Mouse (Mus musculus): ENCODE results near the gene Fntb. TPM values are rescaled to one million over a fixed set of nuclear protein-coding genes. Genes with fewer than 3 reads are reported as not detected.

Fntb gene
- polyA plus RNA-seq, 1 experiment from 2014 or later: 26.0 TPM

- Histone ChIP-seq H3K9me3 (replicated peaks; ENCODE audit: control insufficient read depth, low read length) (no peaks in the 10 kb centered on the region), H3K4me2 (ENCODE audit: low read depth, low read length) (no peak overlapping the region), H3K4me1 (ENCODE audit: control insufficient read depth, insufficient read depth, low read length) (peaks cover 17% of the 10 kb centered on the region), H3K4me3 (ENCODE audit: low read length) (no peak overlapping the region), H3K36me3 (ENCODE audit: control insufficient read depth, insufficient read depth) (peaks cover 10% of the 10 kb centered on the region), H3K9ac (ENCODE audit: low read length) (peak overlapping the region; percentile 29; the same call in 1 of the 2 replicates), H3K27me3 (ENCODE audit: control insufficient read depth, insufficient read depth, low read length) (no peaks in the 10 kb centered on the region), H3K27ac (ENCODE audit: low read length) (peak overlapping the region; percentile 61)
- 24% methylated on average over 7 of the region's 7 CpGs for WGBS
- ATAC-seq (replicated peaks; ENCODE audit: extremely low read depth, insufficient read depth, low FRiP score): peak; percentile 63
These were observed 130.4 kb downstream of the Fntb start for GRCm38 (mm10) chr12:76895777-76896176.

DNA sequence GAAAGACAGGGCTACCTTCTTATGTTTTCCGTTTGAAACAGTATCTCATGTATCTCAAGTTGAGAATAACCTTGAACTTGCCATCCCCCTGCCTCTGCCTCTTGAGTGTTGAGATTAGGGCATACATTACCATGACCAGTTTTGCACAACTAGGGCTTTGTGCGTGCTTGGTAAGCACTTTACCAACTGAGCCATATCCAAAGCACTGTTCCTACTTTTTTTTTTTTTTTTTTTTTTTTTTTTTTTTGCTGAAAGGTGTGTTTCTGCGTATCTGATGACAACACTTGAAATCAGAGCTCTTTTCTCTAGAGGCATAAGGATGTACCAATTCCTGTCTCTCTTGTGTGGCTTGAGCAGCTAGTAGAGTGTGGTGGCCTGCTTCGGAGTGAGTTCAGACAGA is 131.2 kb downstream of the Fntb start:
- peaks cover 10% of the 10 kb centered on the region for H3K36me3 ChIP-seq (ENCODE audit: control insufficient read depth, insufficient read depth)
- no peaks in the 10 kb centered on the region for H3K9me3 ChIP-seq (replicated peaks; ENCODE audit: control insufficient read depth, low read length)
- no peaks in the 10 kb centered on the region for H3K27me3 ChIP-seq (ENCODE audit: control insufficient read depth, insufficient read depth, low read length)
- 90% methylated on average over 4 of the region's 4 CpGs for WGBS
- no peak overlapping the region for H3K9ac ChIP-seq (ENCODE audit: low read length)
- no peak for ATAC-seq (replicated peaks; ENCODE audit: extremely low read depth, insufficient read depth, low FRiP score)
- H3K4me2 ChIP-seq (ENCODE audit: low read depth, low read length): no peak overlapping the region
- H3K4me1 ChIP-seq (ENCODE audit: control insufficient read depth, insufficient read depth, low read length): peaks cover 12% of the 10 kb centered on the region
- no peak overlapping the region for H3K27ac ChIP-seq (ENCODE audit: low read length)
- H3K4me3 ChIP-seq (ENCODE audit: low read length): no peak overlapping the region

DNA sequence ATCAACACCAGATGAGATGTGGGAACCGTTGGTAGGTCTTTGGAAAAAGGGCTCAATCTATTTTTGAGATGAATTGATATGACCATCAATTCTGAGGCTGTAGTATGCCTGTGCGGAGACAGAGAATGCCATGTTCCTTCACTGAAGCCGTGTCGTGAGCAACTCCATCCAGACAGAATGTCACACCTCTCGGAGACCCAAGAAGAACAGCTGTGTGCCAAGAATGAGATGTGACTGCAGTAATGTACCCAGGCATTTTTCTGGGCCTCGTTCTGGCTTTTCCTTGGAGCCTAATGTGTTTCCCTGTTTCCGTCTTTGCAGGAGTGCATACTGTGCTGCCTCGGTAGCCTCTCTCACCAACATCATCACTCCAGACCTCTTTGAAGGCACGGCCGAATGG is 131.6 kb downstream of the Fntb start:
- H3K4me3 ChIP-seq (ENCODE audit: low read length): no peak overlapping the region
- peaks cover 7% of the 10 kb centered on the region for H3K36me3 ChIP-seq (ENCODE audit: control insufficient read depth, insufficient read depth)
- H3K9ac ChIP-seq (ENCODE audit: low read length): no peak overlapping the region
- peaks cover 9% of the 10 kb centered on the region for H3K4me1 ChIP-seq (ENCODE audit: control insufficient read depth, insufficient read depth, low read length)
- H3K27ac ChIP-seq (ENCODE audit: low read length): no peak overlapping the region
- ATAC-seq (replicated peaks; ENCODE audit: extremely low read depth, insufficient read depth, low FRiP score): no peak
- 80% methylated on average over 10 of the region's 10 CpGs for WGBS
- no peaks in the 10 kb centered on the region for H3K27me3 ChIP-seq (ENCODE audit: control insufficient read depth, insufficient read depth, low read length)
- no peak overlapping the region for H3K4me2 ChIP-seq (ENCODE audit: low read depth, low read length)
- no peaks in the 10 kb centered on the region for H3K9me3 ChIP-seq (replicated peaks; ENCODE audit: control insufficient read depth, low read length)

- Histone ChIP-seq H3K9ac (ENCODE audit: low read length) (no peak overlapping the region), H3K9me3 (replicated peaks; ENCODE audit: control insufficient read depth, low read length) (no peaks in the 10 kb centered on the region), H3K27ac (ENCODE audit: low read length) (no peak overlapping the region), H3K27me3 (ENCODE audit: control insufficient read depth, insufficient read depth, low read length) (no peaks in the 10 kb centered on the region), H3K4me2 (ENCODE audit: low read depth, low read length) (no peak overlapping the region), H3K4me3 (ENCODE audit: low read length) (no peak overlapping the region), H3K36me3 (ENCODE audit: control insufficient read depth, insufficient read depth) (peaks cover 2% of the 10 kb centered on the region; the same call in 1 of the 2 replicates), H3K4me1 (ENCODE audit: control insufficient read depth, insufficient read depth, low read length) (peaks cover 9% of the 10 kb centered on the region)
- no peak for ATAC-seq (replicated peaks; ENCODE audit: extremely low read depth, insufficient read depth, low FRiP score)
These were observed 132.8 kb downstream of the Fntb start for GRCm38 (mm10) chr12:76898141-76898540.

- 91% methylated on average over 10 of the region's 10 CpGs for WGBS
- H3K4me3 ChIP-seq (ENCODE audit: low read length): no peak overlapping the region
- H3K36me3 ChIP-seq (ENCODE audit: control insufficient read depth, insufficient read depth): peaks cover 2% of the 10 kb centered on the region; the same call in 1 of the 2 replicates
- H3K9ac ChIP-seq (ENCODE audit: low read length): no peak overlapping the region
- peaks cover 9% of the 10 kb centered on the region for H3K4me1 ChIP-seq (ENCODE audit: control insufficient read depth, insufficient read depth, low read length)
- H3K4me2 ChIP-seq (ENCODE audit: low read depth, low read length): no peak overlapping the region
- H3K27ac ChIP-seq (ENCODE audit: low read length): no peak overlapping the region
- H3K27me3 ChIP-seq (ENCODE audit: control insufficient read depth, insufficient read depth, low read length): no peaks in the 10 kb centered on the region
- no peaks in the 10 kb centered on the region for H3K9me3 ChIP-seq (replicated peaks; ENCODE audit: control insufficient read depth, low read length)
- no peak for ATAC-seq (replicated peaks; ENCODE audit: extremely low read depth, insufficient read depth, low FRiP score)
These were observed 134.0 kb downstream of the Fntb start for GRCm38 (mm10) chr12:76899261-76899975.

DNA sequence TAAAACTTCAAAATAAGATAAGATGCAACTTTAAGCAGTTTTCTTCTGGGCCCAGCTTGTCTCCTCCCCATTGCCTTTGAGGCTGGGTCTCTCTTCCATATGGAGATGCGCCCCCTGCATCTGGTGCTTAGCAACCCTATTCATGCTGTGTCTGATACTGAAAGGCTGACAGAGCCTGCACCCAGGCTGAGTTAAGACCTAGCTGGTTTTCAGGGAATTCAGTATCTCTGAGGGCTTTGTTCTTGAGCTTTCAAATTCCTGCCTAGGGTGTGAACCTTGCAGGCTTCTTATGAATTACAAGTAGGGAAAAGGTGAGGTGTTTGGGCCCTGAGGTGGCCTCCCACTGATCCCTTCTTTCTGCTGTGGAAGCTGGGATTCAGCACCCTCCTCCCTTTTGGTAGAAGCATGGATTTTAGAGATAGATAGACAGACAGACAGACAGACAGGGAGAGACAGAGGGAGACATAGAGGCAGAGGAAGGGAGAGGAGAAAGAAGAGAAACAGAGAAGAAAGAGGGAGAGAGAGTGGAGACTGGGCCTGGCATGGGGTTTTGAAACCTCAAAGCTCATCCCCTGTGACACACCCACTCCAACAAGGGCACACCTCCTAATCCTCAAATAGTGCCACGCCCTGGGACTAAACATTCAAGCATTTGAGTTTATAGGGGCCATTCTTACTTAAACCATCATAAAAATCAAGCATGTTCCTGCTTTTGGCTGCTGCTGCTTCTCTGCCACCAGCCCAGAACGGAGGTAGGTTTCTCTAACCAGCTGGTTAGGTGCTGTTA is 136.3 kb downstream of the Fntb start:
- Histone ChIP-seq H3K4me3 (ENCODE audit: low read length) (no peak overlapping the region), H3K4me1 (ENCODE audit: control insufficient read depth, insufficient read depth, low read length) (no peaks in the 10 kb centered on the region), H3K27me3 (ENCODE audit: control insufficient read depth, insufficient read depth, low read length) (no peaks in the 10 kb centered on the region), H3K9me3 (replicated peaks; ENCODE audit: control insufficient read depth, low read length) (no peaks in the 10 kb centered on the region), H3K36me3 (ENCODE audit: control insufficient read depth, insufficient read depth) (peaks cover 2% of the 10 kb centered on the region; the same call in 1 of the 2 replicates), H3K4me2 (ENCODE audit: low read depth, low read length) (no peak overlapping the region), H3K27ac (ENCODE audit: low read length) (no peak overlapping the region), H3K9ac (ENCODE audit: low read length) (no peak overlapping the region)
- WGBS: 92% methylated on average over 3 of the region's 3 CpGs
- ATAC-seq (replicated peaks; ENCODE audit: extremely low read depth, insufficient read depth, low FRiP score): no peak

GRCm38 (mm10) chr12:76906278-76906677 is 140.9 kb downstream of the Fntb start:
- Histone ChIP-seq H3K9me3 (replicated peaks; ENCODE audit: control insufficient read depth, low read length) (no peaks in the 10 kb centered on the region), H3K36me3 (ENCODE audit: control insufficient read depth, insufficient read depth) (peaks cover 2% of the 10 kb centered on the region; the same call in 1 of the 2 replicates), H3K9ac (ENCODE audit: low read length) (no peak overlapping the region), H3K4me2 (ENCODE audit: low read depth, low read length) (no peak overlapping the region), H3K4me1 (ENCODE audit: control insufficient read depth, insufficient read depth, low read length) (no peaks in the 10 kb centered on the region), H3K4me3 (ENCODE audit: low read length) (no peak overlapping the region), H3K27ac (ENCODE audit: low read length) (no peak overlapping the region), H3K27me3 (ENCODE audit: control insufficient read depth, insufficient read depth, low read length) (no peaks in the 10 kb centered on the region)
- WGBS: 67% methylated on average over 1 of the region's 1 CpGs
- ATAC-seq (replicated peaks; ENCODE audit: extremely low read depth, insufficient read depth, low FRiP score): no peak

DNA sequence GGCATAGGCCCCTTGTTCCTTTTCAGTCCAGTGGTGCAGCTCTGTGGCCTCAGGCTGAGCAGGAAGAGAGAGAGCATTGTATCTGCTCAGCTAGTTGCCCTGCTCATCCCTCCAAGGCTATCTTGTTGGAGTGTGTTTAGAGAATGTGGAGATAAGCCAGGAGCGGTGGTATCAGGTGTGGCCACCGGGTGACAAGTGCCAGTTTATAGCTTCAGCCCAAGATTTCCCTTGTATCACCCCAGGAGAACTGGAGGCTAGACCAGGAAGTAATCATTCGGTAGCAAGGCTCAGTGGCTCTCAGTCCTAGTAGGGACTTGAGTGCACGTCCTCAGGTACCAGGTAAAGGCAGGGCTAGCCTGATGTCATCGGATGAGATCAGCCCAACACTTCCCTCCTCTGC is 143.8 kb downstream of the Fntb start:
- WGBS: 44% methylated on average over 5 of the region's 5 CpGs
- no peak overlapping the region for H3K9ac ChIP-seq (ENCODE audit: low read length)
- ATAC-seq (replicated peaks; ENCODE audit: extremely low read depth, insufficient read depth, low FRiP score): no peak
- H3K4me1 ChIP-seq (ENCODE audit: control insufficient read depth, insufficient read depth, low read length): no peaks in the 10 kb centered on the region
- H3K9me3 ChIP-seq (replicated peaks; ENCODE audit: control insufficient read depth, low read length): no peaks in the 10 kb centered on the region
- no peak overlapping the region for H3K4me3 ChIP-seq (ENCODE audit: low read length)
- no peaks in the 10 kb centered on the region for H3K27me3 ChIP-seq (ENCODE audit: control insufficient read depth, insufficient read depth, low read length)
- no peak overlapping the region for H3K4me2 ChIP-seq (ENCODE audit: low read depth, low read length)
- peaks cover 2% of the 10 kb centered on the region; the same call in 1 of the 2 replicates for H3K36me3 ChIP-seq (ENCODE audit: control insufficient read depth, insufficient read depth)
- H3K27ac ChIP-seq (ENCODE audit: low read length): no peak overlapping the region

- Histone ChIP-seq H3K4me1 (ENCODE audit: control insufficient read depth, insufficient read depth, low read length) (no peaks in the 10 kb centered on the region), H3K27ac (ENCODE audit: low read length) (no peak overlapping the region), H3K4me3 (ENCODE audit: low read length) (no peak overlapping the region), H3K4me2 (ENCODE audit: low read depth, low read length) (no peak overlapping the region), H3K36me3 (ENCODE audit: control insufficient read depth, insufficient read depth) (peaks cover 2% of the 10 kb centered on the region; the same call in 1 of the 2 replicates), H3K9ac (ENCODE audit: low read length) (no peak overlapping the region), H3K27me3 (ENCODE audit: control insufficient read depth, insufficient read depth, low read length) (no peaks in the 10 kb centered on the region), H3K9me3 (replicated peaks; ENCODE audit: control insufficient read depth, low read length) (no peaks in the 10 kb centered on the region)
- WGBS: 75% methylated on average over 11 of the region's 11 CpGs
- no peak for ATAC-seq (replicated peaks; ENCODE audit: extremely low read depth, insufficient read depth, low FRiP score)
These were observed 145.0 kb downstream of the Fntb start for GRCm38 (mm10) chr12:76910258-76910940.

Data from heart, embryonic 16.5 days (tissue).